Comparison of ENCODE assay signal across 8 mouse cellular contexts in genomic region chr17:64538520-64538953, GRCm38 (mm10).
DNase-seq lines count a peak whose midpoint lies in the region; ATAC-seq lines count a peak whose summit lies in the region.

No protein-coding gene starts in this region.

- no peaks in the 10 kb centered on the region for H3K36me3 ChIP-seq in hindbrain, embryonic 12.5 days
- no peaks in the 10 kb centered on the region for H3K36me3 ChIP-seq in midbrain, embryonic 10.5 days

- H3K27me3 ChIP-seq in hindbrain, embryonic 12.5 days, result no peaks in the 10 kb centered on the region
- peaks cover 34% of the 10 kb centered on the region for H3K27me3 ChIP-seq in midbrain, embryonic 10.5 days (ENCODE audit: low read depth, poor library complexity, severe bottlenecking)

- no peak overlapping the region for H3K4me3 ChIP-seq in hindbrain, embryonic 12.5 days
- peak overlapping the region; percentile 29; the same call in 1 of the 2 replicates for H3K4me3 ChIP-seq in midbrain, embryonic 10.5 days

- no peak overlapping the region for H3K27ac ChIP-seq in hindbrain, embryonic 12.5 days
- H3K27ac ChIP-seq in midbrain, embryonic 10.5 days (replicated peaks), result peak overlapping the region; percentile 61; the same call in 1 of the 2 replicates

- no peak overlapping the region for H3K9ac ChIP-seq in hindbrain, embryonic 12.5 days

- WGBS in hindbrain, embryonic 12.5 days, result 40% methylated on average over 10 of the region's 10 CpGs
- 24% methylated on average over 10 of the region's 10 CpGs for WGBS in midbrain, embryonic 10.5 days

- H3K4me2 ChIP-seq in hindbrain, embryonic 12.5 days (replicated peaks), result peak overlapping the region; percentile 27; the same call in 1 of the 2 replicates

- peak; percentile 63 for ATAC-seq in hindbrain, embryonic 12.5 days (ENCODE audit: low FRiP score)

- intact Hi-C loops in left cerebral cortex, postnatal 14 days (cut with DNase I), result no loop called here

- H3K4me1 ChIP-seq in hindbrain, embryonic 12.5 days, result 0 out of 2 replicates have a peak, but pooled peaks cover 4% of the 10 kb centered on the region
- peaks cover 29% of the 10 kb centered on the region for H3K4me1 ChIP-seq in midbrain, embryonic 10.5 days

- no peaks in the 10 kb centered on the region for H3K9me3 ChIP-seq in hindbrain, embryonic 12.5 days (replicated peaks)
- H3K9me3 ChIP-seq in midbrain, embryonic 10.5 days (replicated peaks), result no peaks in the 10 kb centered on the region

- peak; percentile 56 for DNase-seq in ZHBTc4 (ENCODE audit: low read depth, low spot score)
- DNase-seq in adrenal gland, postnatal 36 days, result peak; percentile 50 to 56
- DNase-seq in midbrain, embryonic 10.5 days (ENCODE audit: low spot score), result peak; percentile 66
- no peak for DNase-seq in spleen, adult 18-20 months
- DNase-seq in lung, postnatal 14 days, result no peak
- no peak for DNase-seq in thymus, postnatal 10 days (ENCODE audit: low spot score in 2 of 2)
- DNase-seq in left cerebral cortex, postnatal 14 days (ENCODE audit: low spot score in 2 of 2), result no peak

Comparison
In these comparisons a context has a peak if more than half of its experiments do, and no peak if none do; other contexts are left out.
1. DNase-seq: peak in ZHBTc4 (single experiment), adrenal gland, postnatal 36 days (2 of 2) and midbrain, embryonic 10.5 days (single experiment); none in spleen, adult 18-20 months (0 of 2), lung, postnatal 14 days (single experiment), thymus, postnatal 10 days (0 of 2) and left cerebral cortex, postnatal 14 days (0 of 2).